Comparison of ENCODE assay signal across 23 mouse cellular contexts in the genomic region with DNA sequence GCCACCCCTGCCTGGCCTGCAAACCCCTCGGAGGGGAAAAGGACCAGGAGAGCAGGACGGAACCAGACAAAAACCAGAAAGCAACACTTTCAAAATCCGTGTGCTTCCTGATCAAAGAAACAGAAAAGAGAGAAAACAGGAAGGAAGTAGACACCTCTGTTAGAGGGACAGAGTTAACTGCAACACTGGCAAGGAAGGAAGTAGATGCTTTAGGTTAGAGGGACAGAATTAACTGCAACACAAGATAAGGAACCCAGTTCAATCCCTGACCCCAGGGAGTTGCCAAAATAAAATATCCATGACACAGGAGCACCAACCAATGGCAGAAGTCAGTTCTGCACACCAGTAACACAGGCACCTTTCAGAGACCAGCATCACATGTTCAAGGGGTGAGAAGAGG. TPM values are rescaled to one million over a fixed set of nuclear protein-coding genes. Genes with fewer than 3 reads are reported as not detected.
DNase-seq lines count a peak whose midpoint lies in the region; ATAC-seq and TF ChIP-seq lines count a peak whose summit lies in the region.
"Had no signal": no experiment of that assay in that cellular context is flagged by ENCODE, and none has a peak within 500 bp of the region (broad histone marks: within the 10 kb centered on the region; RNA-seq: fewer than 3 reads in every experiment).

No protein-coding gene starts in this region.

- H3K4me2 ChIP-seq in liver, postnatal 0 days (ENCODE audit: low read depth, low read length): 0 out of 2 replicates have a peak overlapping the region, but pooled peaks have one; percentile 18
- H3K4me2 ChIP-seq in liver, embryonic 12.5 days: no peak overlapping the region
- H3K4me2 ChIP-seq in lung, postnatal 0 days (replicated peaks; ENCODE audit: low read depth, low read length): no peak overlapping the region
- H3K4me2 ChIP-seq: forebrain, embryonic 15.5 days; heart, embryonic 11.5 days had no signal

- no peak for TF ChIP-seq POLR2A in MEL (IDR thresholded peaks at IDR 0.05; ENCODE audit: control insufficient read depth in 1 of 2, insufficient read depth in 1 of 2, low read depth in 1 of 2, low read length in 2 of 2, poor library complexity in 1 of 2)

- H3K4me3 ChIP-seq in liver, postnatal 0 days (ENCODE audit: low read depth, low read length): no peak overlapping the region
- H3K4me3 ChIP-seq in liver, embryonic 12.5 days: no peak overlapping the region
- no peak overlapping the region for H3K4me3 ChIP-seq in MEL (ENCODE audit: control insufficient read depth in 1 of 2, insufficient read depth in 1 of 2, low read depth in 2 of 2, low read length in 2 of 2)
- no peak overlapping the region for H3K4me3 ChIP-seq in lung, postnatal 0 days (ENCODE audit: low read depth, low read length)
- H3K4me3 ChIP-seq: embryonic facial prominence, embryonic 10.5 days; forebrain, embryonic 15.5 days; heart, adult 2 months had no signal

- 0 out of 2 replicates have a peak overlapping the region, but pooled peaks have one; percentile 45 for H3K27ac ChIP-seq in liver, postnatal 0 days (ENCODE audit: low read depth)
- H3K27ac ChIP-seq in liver, embryonic 12.5 days: no peak overlapping the region
- H3K27ac ChIP-seq in MEL (ENCODE audit: control insufficient read depth, low read depth, low read length): no peak overlapping the region
- no peak overlapping the region for H3K27ac ChIP-seq in lung, postnatal 0 days (ENCODE audit: low read length)
- H3K27ac ChIP-seq: embryonic facial prominence, embryonic 10.5 days; forebrain, embryonic 15.5 days; heart, adult 2 months had no signal

- H3K9ac ChIP-seq in liver, postnatal 0 days (replicated peaks): no peak overlapping the region
- no peak overlapping the region for H3K9ac ChIP-seq in liver, embryonic 12.5 days
- no peak overlapping the region for H3K9ac ChIP-seq in MEL (ENCODE audit: control insufficient read depth, low read depth, low read length, poor library complexity, severe bottlenecking)
- no peak overlapping the region for H3K9ac ChIP-seq in lung, postnatal 0 days (replicated peaks; ENCODE audit: low read depth)
- H3K9ac ChIP-seq: forebrain, embryonic 15.5 days had no signal

- TF ChIP-seq EP300 in liver, postnatal 0 days (IDR thresholded peaks at IDR 0.05; ENCODE audit: low read depth): no peak
- TF ChIP-seq EP300 in MEL (IDR thresholded peaks at IDR 0.05; ENCODE audit: low read depth in 1 of 2, low read length in 2 of 2): no peak
- no peak for TF ChIP-seq EP300 in lung, postnatal 0 days (IDR thresholded peaks at IDR 0.05)

- DNase-seq in liver, postnatal 0 days: no peak
- peak; percentile 54 for DNase-seq in 416B (ENCODE audit: low read depth)
- DNase-seq in MEL (ENCODE audit: low read depth, low spot score): peak; percentile 73
- no peak for DNase-seq in lung, postnatal 0 days (ENCODE audit: low spot score)
- DNase-seq in gastrocnemius, postnatal 4 days (ENCODE audit: low spot score in 2 of 2): no peak
- no peak for DNase-seq in cerebellum, postnatal 4 days (ENCODE audit: low spot score in 2 of 2)
- DNase-seq: adrenal gland, adult 2 months; adrenal gland, postnatal 25 days; cerebellum, adult 11 months; cerebellum, adult 9-10 months; cerebellum, postnatal 25 days; gastrocnemius, postnatal 36 days; heart, adult 2 months had no signal

- TF ChIP-seq CTCF in liver, postnatal 0 days (IDR thresholded peaks at IDR 0.05; ENCODE audit: low read depth): no peak
- no peak for TF ChIP-seq CTCF in MEL (IDR thresholded peaks at IDR 0.05 in 2 of 3, conservative IDR thresholded peaks at IDR 0.05 in 1 of 3; ENCODE audit: control insufficient read depth in 1 of 3, insufficient read depth in 1 of 3, low read depth in 2 of 3, low read length in 3 of 3, poor library complexity in 1 of 3, severe bottlenecking in 1 of 3)
- no peak for TF ChIP-seq CTCF in lung, postnatal 0 days (IDR thresholded peaks at IDR 0.05)

- WGBS in liver, postnatal 0 days (ENCODE audit: insufficient replicate concordance): 46% methylated on average over 3 of the region's 3 CpGs
- WGBS in liver, embryonic 12.5 days (ENCODE audit: insufficient replicate concordance): 59% methylated on average over 3 of the region's 3 CpGs
- WGBS in lung, postnatal 0 days: 70% methylated on average over 3 of the region's 3 CpGs

- peaks cover 32% of the 10 kb centered on the region for H3K36me3 ChIP-seq in liver, postnatal 0 days (replicated peaks; ENCODE audit: insufficient read depth, low read length)
- peaks cover 89% of the 10 kb centered on the region for H3K36me3 ChIP-seq in liver, embryonic 12.5 days
- peaks cover 0 to 7% of the 10 kb centered on the region in 2 experiments; a peak in 2 of 4 replicates for H3K36me3 ChIP-seq in MEL (ENCODE audit: control insufficient read depth in 1 of 2, insufficient read depth in 2 of 2, low read length in 2 of 2)
- 0 out of 2 replicates have a peak, but pooled peaks cover 8% of the 10 kb centered on the region for H3K36me3 ChIP-seq in lung, postnatal 0 days (ENCODE audit: insufficient read depth, low read length)

- TF ChIP-seq RAD21 in MEL (IDR thresholded peaks at IDR 0.05; ENCODE audit: low read depth, low read length): no peak

- H3K79me2 ChIP-seq in MEL (ENCODE audit: control insufficient read depth, insufficient read depth, low read length, poor library complexity): peaks cover 2% of the 10 kb centered on the region; the same call in 1 of the 2 replicates

- H3K27me3 ChIP-seq in liver, postnatal 0 days (ENCODE audit: insufficient read depth, low read length): no peaks in the 10 kb centered on the region
- H3K27me3 ChIP-seq in liver, embryonic 12.5 days (replicated peaks): no peaks in the 10 kb centered on the region
- H3K27me3 ChIP-seq in MEL (ENCODE audit: control insufficient read depth in 1 of 2, insufficient read depth in 2 of 2, low read length in 2 of 2): no peaks in the 10 kb centered on the region
- no peaks in the 10 kb centered on the region for H3K27me3 ChIP-seq in lung, postnatal 0 days (replicated peaks; ENCODE audit: insufficient read depth, low read length)
- H3K27me3 ChIP-seq: forebrain, embryonic 15.5 days; Patski had no signal

- ATAC-seq in liver, postnatal 0 days: no peak
- no peak for ATAC-seq in liver, embryonic 12.5 days
- peak; percentile 10; the same call in 1 of the 2 replicates for ATAC-seq in common myeloid progenitor, adult 5-6 weeks (replicated peaks; ENCODE audit: low read depth, poor library complexity, severe bottlenecking)
- ATAC-seq in lung, postnatal 0 days: no peak
- ATAC-seq: forebrain, embryonic 15.5 days; hindbrain, embryonic 16.5 days; inflammation-experienced regulatory T-cells, adult 6 months; intestine, postnatal 0 days; Patski had no signal

- H3K9me3 ChIP-seq in liver, postnatal 0 days (ENCODE audit: low read length): no peaks in the 10 kb centered on the region
- no peaks in the 10 kb centered on the region for H3K9me3 ChIP-seq in liver, embryonic 12.5 days (replicated peaks)
- H3K9me3 ChIP-seq in MEL (replicated peaks; ENCODE audit: insufficient read depth, low read length): no peaks in the 10 kb centered on the region
- H3K9me3 ChIP-seq in lung, postnatal 0 days (ENCODE audit: low read length): no peaks in the 10 kb centered on the region
- H3K9me3 ChIP-seq: embryonic facial prominence, embryonic 10.5 days; forebrain, embryonic 15.5 days; G1E had no signal

- peaks cover 5% of the 10 kb centered on the region for H3K4me1 ChIP-seq in liver, postnatal 0 days (ENCODE audit: insufficient read depth)
- peaks cover 30% of the 10 kb centered on the region for H3K4me1 ChIP-seq in liver, embryonic 12.5 days
- peaks cover 0 to 3% of the 10 kb centered on the region in 2 experiments; a peak in 2 of 4 replicates for H3K4me1 ChIP-seq in MEL (ENCODE audit: control insufficient read depth in 1 of 2, insufficient read depth in 2 of 2, low read length in 2 of 2)
- no peaks in the 10 kb centered on the region for H3K4me1 ChIP-seq in lung, postnatal 0 days (ENCODE audit: insufficient read depth, low read depth, low read length)
- H3K4me1 ChIP-seq: forebrain, embryonic 15.5 days had no signal

TF ChIP-seq in MEL, 35 proteins besides CTCF, POLR2A, EP300 and RAD21 (continues in another document):
- TF ChIP-seq BHLHE40 (IDR thresholded peaks at IDR 0.05; ENCODE audit: borderline replicate concordance, low read depth, low read length) (no peak), KAT2A (conservative IDR thresholded peaks at IDR 0.05; ENCODE audit: low read depth, low read length) (no peak), ZKSCAN1 (IDR thresholded peaks at IDR 0.05; ENCODE audit: low read depth, low read length) (no peak), USF2 (IDR thresholded peaks at IDR 0.05; ENCODE audit: borderline replicate concordance in 1 of 2, insufficient read depth in 1 of 2, low read depth in 1 of 2, low read length in 2 of 2) (no peak), POLR2AphosphoS2 (IDR thresholded peaks at IDR 0.05; ENCODE audit: low read length) (no peak), USF1 (IDR thresholded peaks at IDR 0.05; ENCODE audit: low read depth, low read length) (no peak), CHD1 (IDR thresholded peaks at IDR 0.05; ENCODE audit: low read depth, low read length) (no peak), MYB (IDR thresholded peaks at IDR 0.05; ENCODE audit: low read depth, low read length) (0 out of 2 replicates have a peak, but pooled peaks have one; percentile 32), ELF1 (IDR thresholded peaks at IDR 0.05; ENCODE audit: low read depth, low read length) (0 out of 2 replicates have a peak, but pooled peaks have one; percentile 17), SIN3A (IDR thresholded peaks at IDR 0.05; ENCODE audit: low read length) (peak; percentile 49; the same call in 1 of the 2 replicates), CHD2 (IDR thresholded peaks at IDR 0.05; ENCODE audit: low read length) (no peak), E2F4 (IDR thresholded peaks at IDR 0.05; ENCODE audit: borderline replicate concordance, low read depth, low read length) (0 out of 2 replicates have a peak, but pooled peaks have one; percentile 47), ETS1 (IDR thresholded peaks at IDR 0.05; ENCODE audit: low read depth, low read length) (no peak), GATA1 (IDR thresholded peaks at IDR 0.05; ENCODE audit: low read depth, low read length) (peak; percentile 80), JUND (IDR thresholded peaks at IDR 0.05; ENCODE audit: low read depth, low read length) (no peak), MAX (IDR thresholded peaks at IDR 0.05; ENCODE audit: low read length) (peak; percentile 17; the same call in 1 of the 2 replicates)

RNA-seq across cellular contexts. Expression of gene Taf4, which starts 42.3 kb away (rescaled TPM):
- 1.7 TPM in 2 replicates for polyA plus RNA-seq in liver, postnatal 0 days (2015; fragmentation: Nextera tagmentation; extraction: Ambion mirVana)
- 2.2 and 2.6 TPM in 2 replicates for polyA plus RNA-seq in liver, embryonic 12.5 days (2016; fragmentation: Nextera tagmentation; extraction: Ambion mirVana)
- 6.3 and 9.9 TPM in 2 replicates for total RNA-seq in MEL (2012; rRNA removed)
- 10 to 100 TPM in 1 of 2 experiments, not detected in 1; 21.8 TPM for polyA plus RNA-seq in MEL (2012; ENCODE audit: insufficient read depth in 1 of 2, insufficient read length in 2 of 2, low read depth in 1 of 2, low replicate concordance in 2 of 2, missing spikeins in 1 of 2)
- total RNA-seq in common myeloid progenitor, adult 5-6 weeks (2017): 19.9 and 21.7 TPM in 2 replicates
- 2.8 and 3.5 TPM in 2 replicates for polyA plus RNA-seq in lung, postnatal 0 days (2015; fragmentation: Nextera tagmentation; extraction: Ambion mirVana)
- total RNA-seq in gastrocnemius, postnatal 4 days (2021): 10 to 100 TPM; 14.1 to 15.7 TPM

Comparison
In these comparisons a context has a peak if more than half of its experiments do, and no peak if none do; other contexts are left out.
1. DNase-seq: peak in 416B (single experiment) and MEL (single experiment); none in liver, postnatal 0 days (single experiment), lung, postnatal 0 days (single experiment), gastrocnemius, postnatal 4 days (0 of 2) and cerebellum, postnatal 4 days (0 of 2).